Mouse (Mus musculus): ENCODE measurements around the gene Il17rc. TPM values are rescaled to one million over a fixed set of nuclear protein-coding genes. Genes with fewer than 3 reads are reported as not detected.

Il17rc gene
- 6.2 TPM for polyA plus RNA-seq (2014; fragmentation: Illumina TruSeq; extraction: RNeasy Lipid Tissue Mini Kit (QIAGEN cat#74804); ENCODE audit: low read depth, low replicate concordance)

DNA sequence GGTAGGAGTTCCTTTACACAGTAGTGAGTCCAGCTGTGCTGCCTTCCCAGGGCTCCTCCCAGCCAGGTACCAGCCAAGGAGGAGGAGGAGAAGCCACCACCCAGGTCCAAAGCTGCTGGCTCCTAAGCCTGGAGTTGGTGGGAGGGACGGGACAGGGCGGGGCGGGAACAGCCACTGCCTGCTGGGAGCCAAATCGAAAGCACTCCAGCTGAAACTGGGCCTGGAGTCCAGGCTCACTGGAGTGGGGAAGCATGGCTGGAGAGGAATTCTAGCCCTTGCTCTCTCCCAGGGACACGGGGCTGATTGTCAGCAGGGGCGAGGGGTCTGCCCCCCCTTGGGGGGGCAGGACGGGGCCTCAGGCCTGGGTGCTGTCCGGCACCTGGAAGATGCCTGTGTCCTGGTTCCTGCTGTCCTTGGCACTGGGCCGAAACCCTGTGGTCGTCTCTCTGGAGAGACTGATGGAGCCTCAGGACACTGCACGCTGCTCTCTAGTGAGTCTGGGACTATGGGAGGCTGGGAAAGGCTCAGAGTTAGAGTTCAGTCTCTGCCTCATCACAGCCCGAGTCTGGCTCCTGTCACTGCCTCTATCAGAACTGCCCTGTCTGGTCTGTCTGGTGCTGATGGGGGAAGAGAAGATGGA lies at the start of gene Il17rc:
TSS of gene Il17rc (plus strand) at position 131 of the 640 bp plus-strand sequence.

GRCm38 (mm10) chr6:113435664-113436205 lies 35.5 kb upstream of the Il17rc start, which contains the start of gene Cidec:
Gene Cidec (minus strand): TSS chr6:113435760.

DNA sequence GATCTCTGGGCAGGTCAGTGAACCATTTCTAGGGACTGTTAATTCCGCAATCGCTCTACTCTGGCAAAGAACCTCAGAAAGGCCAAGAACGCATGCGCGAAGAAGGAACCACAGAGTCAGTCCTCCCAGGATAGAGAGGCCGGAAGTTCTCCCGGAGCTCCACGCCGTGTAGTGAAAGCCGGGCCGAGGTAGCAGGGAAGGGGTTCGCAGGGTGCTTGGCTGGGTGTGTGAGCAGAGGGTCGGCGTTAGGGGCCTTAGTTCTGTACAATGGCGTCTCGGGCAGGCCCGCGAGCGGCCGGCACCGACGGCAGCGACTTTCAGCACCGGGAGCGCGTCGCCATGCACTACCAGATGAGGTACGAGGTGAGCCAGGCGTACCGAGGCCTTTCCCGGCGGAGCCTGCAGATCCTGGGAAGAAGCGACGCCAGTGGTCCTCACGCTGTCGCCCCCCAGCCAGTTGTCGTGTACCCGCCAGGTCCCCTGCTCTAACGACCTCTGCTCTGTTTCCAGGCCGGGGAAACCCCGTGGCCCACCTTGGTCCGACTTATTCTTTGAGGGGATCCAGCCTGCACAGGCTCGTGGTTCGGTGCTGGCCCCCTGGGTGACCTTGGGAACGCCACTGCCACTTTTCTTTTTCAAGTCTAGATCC lies 28.7 kb upstream of the Il17rc start, which contains the start of gene Jagn1:
TSS of gene Jagn1 (plus strand) at position 128 of the 649 bp plus-strand sequence.

DNA sequence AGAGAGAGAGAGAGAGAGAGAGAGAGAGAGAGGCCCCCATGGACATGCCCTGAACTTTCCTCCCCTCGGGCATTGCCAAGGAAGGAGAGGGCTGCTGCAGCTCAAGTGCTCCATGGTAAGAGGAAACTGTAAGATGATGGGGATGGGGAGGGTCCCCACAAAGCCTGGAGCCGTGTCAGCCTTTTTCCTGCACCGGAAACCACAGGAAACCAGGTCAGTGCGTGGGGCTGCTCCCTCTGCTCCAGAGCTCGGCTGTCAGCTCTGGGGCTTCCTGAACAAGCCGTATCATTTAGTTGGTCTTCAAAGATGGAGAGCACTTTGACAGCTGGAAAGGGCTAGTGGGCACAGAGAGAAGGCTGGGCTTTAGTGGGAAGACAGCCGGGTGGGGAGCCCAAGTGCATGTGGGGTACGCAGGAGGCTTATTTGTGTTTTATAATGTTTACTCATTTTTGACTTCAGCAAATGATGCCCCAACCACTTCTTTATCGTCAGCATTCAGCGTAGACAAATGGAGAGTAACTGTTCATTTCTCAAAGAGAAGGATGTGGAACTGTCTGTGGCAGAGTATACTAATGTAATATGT lies 13.2 kb upstream of the Il17rc start, which contains the start of gene Il17re:
TSS of gene Il17re (plus strand) at position 533 of the 583 bp plus-strand sequence.

DNA sequence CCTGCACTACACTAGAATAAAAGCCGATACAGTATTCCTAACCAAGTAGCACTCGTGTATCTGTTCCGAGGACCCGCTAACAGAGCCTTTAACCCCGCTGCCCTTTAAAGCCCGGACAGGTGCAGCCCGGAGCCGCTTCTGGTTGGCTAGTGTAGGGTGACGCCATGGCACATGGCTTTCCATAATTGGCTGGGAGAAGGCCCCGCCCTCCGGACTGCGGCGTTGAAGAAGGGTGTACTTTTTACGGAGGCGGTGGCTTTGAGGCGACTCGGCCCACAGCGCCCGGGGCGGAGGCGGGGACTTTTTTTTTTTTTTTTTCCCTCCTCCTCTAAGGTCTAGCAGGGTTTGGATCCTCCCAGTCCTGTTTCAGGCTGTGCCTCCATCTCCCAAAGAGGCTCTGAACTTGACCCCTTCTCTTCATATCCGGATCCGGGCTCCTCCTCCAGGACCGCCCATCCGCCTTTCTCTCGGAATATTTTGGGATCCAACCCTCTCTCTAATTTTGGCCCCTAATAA lies 11.9 kb downstream of the Il17rc start, which contains the start of gene Creld1:
TSS of gene Creld1 (plus strand) at position 198 of the 516 bp plus-strand sequence.

GRCm38 (mm10) chr6:113501388-113502084 lies 30.3 kb downstream of the Il17rc start, which contains the start of gene Prrt3:
Gene Prrt3 (minus strand): TSS chr6:113501931.

GRCm38 (mm10) chr6:113530932-113531839 lies 60.0 kb downstream of the Il17rc start, which contains the start of the genes Emc3 and Fancd2:
Gene Emc3 (minus strand): TSS chr6:113531652.
Gene Fancd2 (plus strand): TSS chr6:113531682.

Other genes with a start within 250 kb of the Il17rc start
- 20.5 TPM for gene Mtmr14, start 233.6 kb upstream of the Il17rc start, polyA plus RNA-seq (2014; fragmentation: Illumina TruSeq; extraction: RNeasy Lipid Tissue Mini Kit (QIAGEN cat#74804); ENCODE audit: low read depth, low replicate concordance)
- gene Cpne9, start 189.1 kb upstream of the Il17rc start, polyA plus RNA-seq (2014; fragmentation: Illumina TruSeq; extraction: RNeasy Lipid Tissue Mini Kit (QIAGEN cat#74804); ENCODE audit: low read depth, low replicate concordance): not detected
- 2.6 TPM for gene Brpf1, start 164.3 kb upstream of the Il17rc start, polyA plus RNA-seq (2014; fragmentation: Illumina TruSeq; extraction: RNeasy Lipid Tissue Mini Kit (QIAGEN cat#74804); ENCODE audit: low read depth, low replicate concordance)
- 1.6 TPM for gene Ogg1, start 144.5 kb upstream of the Il17rc start, polyA plus RNA-seq (2014; fragmentation: Illumina TruSeq; extraction: RNeasy Lipid Tissue Mini Kit (QIAGEN cat#74804); ENCODE audit: low read depth, low replicate concordance)
- 22.2 TPM for gene Camk1, start 127.4 kb upstream of the Il17rc start, polyA plus RNA-seq (2014; fragmentation: Illumina TruSeq; extraction: RNeasy Lipid Tissue Mini Kit (QIAGEN cat#74804); ENCODE audit: low read depth, low replicate concordance)
- 1.4 TPM for gene Tada3, start 93.5 kb upstream of the Il17rc start, polyA plus RNA-seq (2014; fragmentation: Illumina TruSeq; extraction: RNeasy Lipid Tissue Mini Kit (QIAGEN cat#74804); ENCODE audit: low read depth, low replicate concordance)
- 127 TPM for gene Arpc4, start 93.3 kb upstream of the Il17rc start, polyA plus RNA-seq (2014; fragmentation: Illumina TruSeq; extraction: RNeasy Lipid Tissue Mini Kit (QIAGEN cat#74804); ENCODE audit: low read depth, low replicate concordance)
- 0.32 TPM for gene Ttll3, start 82.2 kb upstream of the Il17rc start, polyA plus RNA-seq (2014; fragmentation: Illumina TruSeq; extraction: RNeasy Lipid Tissue Mini Kit (QIAGEN cat#74804); ENCODE audit: low read depth, low replicate concordance)
- 0.69 TPM for gene Rpusd3, start 52.1 kb upstream of the Il17rc start, polyA plus RNA-seq (2014; fragmentation: Illumina TruSeq; extraction: RNeasy Lipid Tissue Mini Kit (QIAGEN cat#74804); ENCODE audit: low read depth, low replicate concordance)
- 0.24 TPM for gene Cidec, start 35.7 kb upstream of the Il17rc start, polyA plus RNA-seq (2014; fragmentation: Illumina TruSeq; extraction: RNeasy Lipid Tissue Mini Kit (QIAGEN cat#74804); ENCODE audit: low read depth, low replicate concordance)
- 29.4 TPM for gene Jagn1, start 28.9 kb upstream of the Il17rc start, polyA plus RNA-seq (2014; fragmentation: Illumina TruSeq; extraction: RNeasy Lipid Tissue Mini Kit (QIAGEN cat#74804); ENCODE audit: low read depth, low replicate concordance)
- gene Il17re, start 12.9 kb upstream of the Il17rc start, polyA plus RNA-seq (2014; fragmentation: Illumina TruSeq; extraction: RNeasy Lipid Tissue Mini Kit (QIAGEN cat#74804); ENCODE audit: low read depth, low replicate concordance): 4.5 TPM
- 1.5 TPM for gene Creld1, start 11.9 kb downstream of the Il17rc start, polyA plus RNA-seq (2014; fragmentation: Illumina TruSeq; extraction: RNeasy Lipid Tissue Mini Kit (QIAGEN cat#74804); ENCODE audit: low read depth, low replicate concordance)
- not detected for gene Prrt3, start 30.5 kb downstream of the Il17rc start, polyA plus RNA-seq (2014; fragmentation: Illumina TruSeq; extraction: RNeasy Lipid Tissue Mini Kit (QIAGEN cat#74804); ENCODE audit: low read depth, low replicate concordance)
- gene Emc3, start 60.2 kb downstream of the Il17rc start, polyA plus RNA-seq (2014; fragmentation: Illumina TruSeq; extraction: RNeasy Lipid Tissue Mini Kit (QIAGEN cat#74804); ENCODE audit: low read depth, low replicate concordance): 92.6 TPM
- gene Fancd2, start 60.3 kb downstream of the Il17rc start, polyA plus RNA-seq (2014; fragmentation: Illumina TruSeq; extraction: RNeasy Lipid Tissue Mini Kit (QIAGEN cat#74804); ENCODE audit: low read depth, low replicate concordance): 0.16 TPM
- gene Fancd2os, start 129.3 kb downstream of the Il17rc start, polyA plus RNA-seq (2014; fragmentation: Illumina TruSeq; extraction: RNeasy Lipid Tissue Mini Kit (QIAGEN cat#74804); ENCODE audit: low read depth, low replicate concordance): 7.1 TPM
- gene Brk1, start 133.3 kb downstream of the Il17rc start, polyA plus RNA-seq (2014; fragmentation: Illumina TruSeq; extraction: RNeasy Lipid Tissue Mini Kit (QIAGEN cat#74804); ENCODE audit: low read depth, low replicate concordance): 46.0 TPM
- gene Vhl, start 152.5 kb downstream of the Il17rc start, polyA plus RNA-seq (2014; fragmentation: Illumina TruSeq; extraction: RNeasy Lipid Tissue Mini Kit (QIAGEN cat#74804); ENCODE audit: low read depth, low replicate concordance): 20.6 TPM
- 8.8 TPM for gene Irak2, start 167.0 kb downstream of the Il17rc start, polyA plus RNA-seq (2014; fragmentation: Illumina TruSeq; extraction: RNeasy Lipid Tissue Mini Kit (QIAGEN cat#74804); ENCODE audit: low read depth, low replicate concordance)
- gene Tatdn2, start 225.6 kb downstream of the Il17rc start, polyA plus RNA-seq (2014; fragmentation: Illumina TruSeq; extraction: RNeasy Lipid Tissue Mini Kit (QIAGEN cat#74804); ENCODE audit: low read depth, low replicate concordance): 24.3 TPM
- not detected for gene Ghrl, start 248.5 kb downstream of the Il17rc start, polyA plus RNA-seq (2014; fragmentation: Illumina TruSeq; extraction: RNeasy Lipid Tissue Mini Kit (QIAGEN cat#74804); ENCODE audit: low read depth, low replicate concordance)